Mouse (Mus musculus) embryonic facial prominence, embryonic 10.5 days (tissue): ENCODE results near the gene Sppl2a. TPM values are rescaled to one million over a fixed set of nuclear protein-coding genes. Genes with fewer than 3 reads are reported as not detected.
"Not testable (repeated sequence)": the region's sequence is repeated elsewhere in the genome, so short reads cannot be mapped to it uniquely, and the experiment has no call there.

Experiments used
- DNase-seq: peaks from one replicate; pipeline ENCODE4 v3.0.0-alpha.2; 2017; ENCODE audit warnings: low spot score
- H3K27ac ChIP-seq: fragments of 300-500 bp; sonication (generic); replicated peaks from 2 replicates; pipeline ENCODE4 v1.5.1; 2016; ENCODE audit warnings: mild to moderate bottlenecking
- H3K27me3 ChIP-seq: fragments of 300-500 bp; sonication (generic); replicated peaks from 2 replicates; pipeline ENCODE4 v1.6.1; 2016; ENCODE audit warnings: low read depth, mild to moderate bottlenecking; ENCODE audit not compliant: poor library complexity, severe bottlenecking
- H3K36me3 ChIP-seq: fragments of 300-500 bp; sonication (generic); replicated peaks from 2 replicates; pipeline ENCODE4 v1.6.1; 2016; ENCODE audit warnings: mild to moderate bottlenecking, moderate library complexity
- H3K4me1 ChIP-seq: fragments of 300-500 bp; sonication (generic); 2 replicates; pipeline ENCODE4 v1.6.1; 2016
- H3K4me3 ChIP-seq: fragments of 300-500 bp; sonication (generic); 2 replicates; pipeline ENCODE4 v1.5.1; 2016; ENCODE audit warnings: mild to moderate bottlenecking, moderate library complexity
- H3K9me3 ChIP-seq: fragments of 300-500 bp; sonication (generic); 2 replicates; pipeline ENCODE4 v1.6.1; 2016; ENCODE audit warnings: mild to moderate bottlenecking
- WGBS: fragments of 180-500 bp; shearing (Covaris S2); methylation state at CpG from one replicate; pipeline ENCODE4 v1.1.7; 2016; 5-methylcytosine and 5-hydroxymethylcytosine counted together
- polyA plus RNA-seq: library from polyadenylated mRNA; unstranded; fragments of >200 nt; fragmentation: Nextera tagmentation; extraction: Ambion mirVana; gene quantifications from 2 replicates; pipeline ENCODE4 v1.2.1, GENCODE M21; 2016

Gene Sppl2a
- polyA plus RNA-seq = 28.5 and 28.7 TPM in 2 replicates

DNA sequence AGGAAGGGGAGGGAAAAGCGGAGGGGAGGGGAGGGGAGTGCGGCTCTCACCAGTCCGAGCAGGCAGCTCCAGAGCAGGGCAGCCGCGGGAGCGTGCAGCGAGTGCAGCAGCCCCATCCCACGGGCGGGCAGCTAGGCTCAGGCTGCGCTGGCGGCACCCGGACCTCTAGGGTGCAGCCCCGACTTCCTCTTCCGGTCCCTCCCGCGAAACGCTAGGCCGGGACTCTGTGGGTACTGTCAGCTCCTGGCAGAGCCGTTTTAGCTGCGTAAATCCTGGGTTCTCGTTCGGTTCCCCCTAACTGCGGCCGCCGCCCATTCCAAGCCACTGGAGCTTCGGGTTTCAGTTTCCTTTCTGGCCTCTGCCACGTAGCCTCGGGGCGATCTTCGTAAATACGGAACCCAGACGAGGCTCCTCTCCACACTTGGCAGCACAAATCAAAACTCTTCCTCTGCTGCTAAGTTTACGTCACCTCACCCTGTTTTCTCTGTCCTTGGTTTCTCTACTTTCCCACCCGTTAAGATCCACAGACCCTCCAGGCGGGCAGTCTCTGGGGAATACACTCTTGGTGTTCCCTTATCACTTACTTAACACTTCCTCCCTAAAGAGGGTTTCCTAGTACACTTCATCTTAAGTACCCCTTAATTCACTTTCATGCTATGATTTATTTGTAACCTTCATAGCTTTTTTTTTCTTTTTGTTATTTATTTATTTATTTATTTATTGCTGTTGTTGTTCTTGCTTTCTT lies at the start of gene Sppl2a:
Gene Sppl2a, minus strand, starts transcription at position 339 of the 745 bp plus-strand sequence.
- H3K27ac ChIP-seq = peak within 1 kb of the TSS; percentile 91
- H3K4me3 ChIP-seq = peak within 1 kb of the TSS; percentile 63
- H3K27me3 ChIP-seq = no peaks in the 10 kb centered on the region
- H3K9me3 ChIP-seq = no peaks in the 10 kb centered on the region
- under 1% methylated on average over 35 of the region's 35 CpGs for WGBS
- peaks cover 17% of the 10 kb centered on the region for H3K4me1 ChIP-seq
- peak; percentile 95 for DNase-seq
- H3K36me3 ChIP-seq = no peaks in the 10 kb centered on the region

DNA sequence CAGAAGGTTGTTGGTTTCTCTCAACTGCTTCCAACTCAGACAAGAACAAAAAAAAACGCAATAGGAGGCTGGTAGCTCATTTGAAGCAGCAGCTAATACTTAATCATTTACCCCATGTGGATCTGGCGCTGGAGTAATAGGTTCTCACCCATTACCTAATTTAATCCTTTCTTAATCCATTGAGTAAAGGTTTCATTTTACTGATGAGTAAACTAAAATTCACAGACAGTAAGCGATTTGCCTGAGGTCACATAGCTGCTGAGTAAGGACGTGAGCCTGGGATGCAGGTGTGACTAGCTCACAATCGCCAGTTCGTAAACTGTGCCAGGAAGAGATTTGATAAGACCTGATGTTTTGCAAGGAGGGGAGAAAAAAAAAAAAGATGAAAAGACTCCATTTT lies 44.4 kb upstream of the Sppl2a start:
- H3K27ac ChIP-seq = no peak overlapping the region
- H3K4me1 ChIP-seq = peaks cover 1% of the 10 kb centered on the region; the same call in 1 of the 2 replicates
- no peak for DNase-seq
- WGBS = 77% methylated on average over 6 of the region's 6 CpGs
- no peaks in the 10 kb centered on the region for H3K27me3 ChIP-seq
- no peaks in the 10 kb centered on the region for H3K9me3 ChIP-seq
- H3K4me3 ChIP-seq = no peak overlapping the region
- H3K36me3 ChIP-seq = no peaks in the 10 kb centered on the region

DNA sequence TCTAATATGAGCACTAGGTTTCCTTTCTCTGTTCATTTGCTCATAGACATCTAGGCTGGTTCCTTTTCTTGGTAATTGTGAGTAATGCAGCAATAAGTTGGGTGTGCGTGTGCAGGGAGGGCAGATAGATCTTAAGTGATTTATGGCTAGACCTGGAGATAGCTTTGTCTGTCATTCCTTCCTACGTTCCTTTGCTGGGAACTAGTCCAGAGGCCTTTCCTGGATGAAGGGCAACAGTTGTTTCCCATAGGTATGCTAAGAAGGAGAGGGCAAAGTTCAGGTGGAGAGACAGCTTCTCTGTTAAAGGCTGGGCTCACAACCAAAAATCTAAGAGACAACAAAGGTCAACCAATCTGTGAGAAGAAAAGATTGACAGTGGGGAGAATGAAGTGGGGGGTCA lies 28.7 kb upstream of the Sppl2a start:
- H3K4me1 ChIP-seq = no peaks in the 10 kb centered on the region
- H3K36me3 ChIP-seq = no peaks in the 10 kb centered on the region
- WGBS = 82% methylated on average over 2 of the region's 2 CpGs
- no peaks in the 10 kb centered on the region for H3K27me3 ChIP-seq
- H3K9me3 ChIP-seq = no peaks in the 10 kb centered on the region
- no peak overlapping the region for H3K4me3 ChIP-seq
- H3K27ac ChIP-seq = no peak overlapping the region
- DNase-seq = no peak

DNA sequence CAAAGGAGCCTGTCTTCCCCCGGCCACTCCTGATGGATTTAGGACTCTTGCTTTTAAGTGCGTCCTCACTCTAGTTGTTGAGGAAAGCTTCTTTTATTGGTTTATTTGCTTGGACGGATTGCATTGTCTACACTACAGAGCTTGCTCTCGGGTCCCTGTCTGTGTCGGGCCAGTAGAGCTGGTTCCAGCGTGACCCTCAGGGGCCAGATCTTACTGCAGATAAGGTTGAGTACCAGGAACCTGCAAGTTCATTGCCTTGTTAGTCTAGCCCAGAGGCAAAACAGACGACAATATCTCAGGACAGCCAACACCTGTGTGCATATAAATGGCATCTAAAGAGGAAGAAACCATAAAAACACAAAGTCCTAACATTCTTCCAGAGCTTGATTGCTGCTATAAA lies 22.6 kb upstream of the Sppl2a start:
- no peaks in the 10 kb centered on the region for H3K36me3 ChIP-seq
- WGBS = 72% methylated on average over 7 of the region's 7 CpGs
- no peak overlapping the region for H3K27ac ChIP-seq
- H3K4me1 ChIP-seq = no peaks in the 10 kb centered on the region
- H3K27me3 ChIP-seq = no peaks in the 10 kb centered on the region
- no peaks in the 10 kb centered on the region for H3K9me3 ChIP-seq
- DNase-seq = no peak
- no peak overlapping the region for H3K4me3 ChIP-seq

DNA sequence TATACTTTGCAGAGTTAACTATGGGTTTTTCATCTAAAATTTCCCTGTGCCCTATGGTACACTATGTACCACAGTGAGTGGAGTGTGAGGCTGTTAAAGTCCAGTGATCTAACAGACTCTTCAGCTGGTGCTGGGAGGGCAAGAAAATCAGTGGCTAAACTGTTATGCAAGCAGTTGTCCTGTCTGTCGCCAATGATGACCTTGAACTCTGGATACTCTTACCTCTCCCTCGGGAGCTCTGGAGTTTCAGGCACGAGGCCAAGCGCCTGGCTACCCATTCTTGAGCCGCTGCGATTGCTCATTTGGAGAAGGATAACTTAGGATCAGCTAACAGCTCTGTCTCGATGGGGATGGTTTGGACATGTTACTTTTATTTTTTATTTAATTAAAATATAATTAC lies 18.1 kb upstream of the Sppl2a start:
- Histone ChIP-seq H3K4me3 (no peak overlapping the region), H3K9me3 (no peaks in the 10 kb centered on the region), H3K36me3 (no peaks in the 10 kb centered on the region), H3K27ac (no peak overlapping the region), H3K27me3 (no peaks in the 10 kb centered on the region), H3K4me1 (no peaks in the 10 kb centered on the region)
- DNase-seq = no peak
- 65% methylated on average over 7 of the region's 7 CpGs for WGBS

DNA sequence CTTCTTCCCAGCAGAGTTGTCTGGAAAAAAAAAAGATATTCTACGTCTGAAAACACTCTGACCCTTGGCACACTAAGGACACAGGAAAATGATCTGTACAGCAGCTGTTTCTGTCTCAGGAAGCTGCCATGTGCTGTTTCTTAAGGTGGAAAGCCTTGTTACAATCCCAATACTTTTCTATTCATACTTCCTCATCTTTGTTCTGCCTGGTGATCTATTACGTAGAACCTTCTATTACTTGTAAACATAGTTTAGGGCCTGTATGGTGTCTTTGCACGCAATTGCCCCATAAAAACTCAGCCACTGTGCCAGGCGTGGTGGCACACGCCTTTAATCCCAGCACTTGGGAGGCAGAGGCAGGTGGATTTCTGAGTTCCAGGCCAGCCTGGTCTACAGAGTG lies 17.4 kb upstream of the Sppl2a start:
- H3K36me3 ChIP-seq = no peaks in the 10 kb centered on the region
- no peak for DNase-seq
- no peaks in the 10 kb centered on the region for H3K4me1 ChIP-seq
- no peak overlapping the region for H3K4me3 ChIP-seq
- H3K27me3 ChIP-seq = no peaks in the 10 kb centered on the region
- 83% methylated on average over 5 of the region's 5 CpGs for WGBS
- no peaks in the 10 kb centered on the region for H3K9me3 ChIP-seq
- no peak overlapping the region for H3K27ac ChIP-seq

DNA sequence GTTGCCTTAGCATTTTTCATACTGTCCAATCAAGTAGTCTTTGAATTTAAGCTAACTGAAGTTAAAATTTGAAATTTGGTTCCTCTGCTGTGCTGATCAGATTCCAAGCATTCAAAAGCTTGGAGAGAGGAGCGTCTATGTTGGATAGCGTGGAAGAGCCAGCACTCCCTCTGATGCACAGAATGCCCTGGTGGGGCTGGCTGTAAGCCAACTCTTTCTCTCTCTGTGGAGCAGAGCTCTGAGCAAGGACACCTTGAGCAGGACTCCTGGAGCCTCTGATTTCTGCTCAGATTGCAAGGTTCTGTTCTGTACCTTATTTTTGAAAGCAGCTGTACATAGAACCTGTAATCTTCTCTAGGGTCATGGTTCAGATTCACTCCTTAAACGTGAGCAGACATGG lies 16.8 kb upstream of the Sppl2a start:
- 70% methylated on average over 3 of the region's 3 CpGs for WGBS
- H3K9me3 ChIP-seq = no peaks in the 10 kb centered on the region
- H3K4me3 ChIP-seq = no peak overlapping the region
- no peaks in the 10 kb centered on the region for H3K36me3 ChIP-seq
- H3K4me1 ChIP-seq = no peaks in the 10 kb centered on the region
- no peak overlapping the region for H3K27ac ChIP-seq
- H3K27me3 ChIP-seq = no peaks in the 10 kb centered on the region
- no peak for DNase-seq

DNA sequence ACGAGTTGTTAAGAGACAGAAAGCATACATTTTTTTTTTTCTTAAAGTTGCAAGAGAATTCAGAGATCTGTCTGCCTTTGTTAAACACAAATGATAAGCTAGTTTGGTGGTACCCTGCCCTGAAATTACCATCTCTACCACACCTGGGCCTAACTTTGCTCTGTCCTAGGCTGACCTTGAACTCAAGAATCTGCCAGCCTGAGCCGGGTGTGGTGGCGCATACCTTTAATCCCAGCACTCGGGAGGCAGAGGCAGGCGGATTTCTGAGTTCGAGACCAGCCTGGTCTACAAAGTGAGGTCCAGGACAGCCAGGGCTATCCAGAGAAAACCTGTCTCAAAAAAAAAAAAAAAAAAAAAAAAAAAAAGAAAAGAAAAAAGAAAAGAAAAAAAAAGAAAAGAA lies 16.3 kb upstream of the Sppl2a start:
- not testable (repeated sequence) for DNase-seq

DNA sequence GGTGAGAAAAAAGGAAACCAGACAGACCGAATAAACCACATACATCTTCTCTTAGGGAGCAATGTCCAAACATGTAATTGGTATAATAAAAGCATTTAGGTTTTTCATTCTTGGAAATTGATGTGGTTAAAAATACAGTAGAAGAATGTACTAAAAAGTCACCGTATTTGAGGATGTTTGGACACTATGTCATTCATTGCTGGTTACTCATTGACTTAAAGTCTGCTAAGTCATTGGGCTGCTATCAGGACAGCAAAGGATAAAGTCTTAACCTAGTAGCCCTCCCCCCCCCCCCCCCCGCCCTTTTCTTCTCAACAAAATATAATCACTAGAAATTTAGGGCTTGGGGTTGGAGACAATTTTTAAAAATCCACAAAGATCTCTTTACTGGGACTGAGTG lies 15.2 kb upstream of the Sppl2a start:
- Histone ChIP-seq H3K4me1 (no peaks in the 10 kb centered on the region), H3K9me3 (no peaks in the 10 kb centered on the region), H3K27ac (no peak overlapping the region), H3K27me3 (no peaks in the 10 kb centered on the region), H3K36me3 (no peaks in the 10 kb centered on the region), H3K4me3 (no peak overlapping the region)
- WGBS = 70% methylated on average over 3 of the region's 3 CpGs
- no peak for DNase-seq

More for the DNA sequence above, 16.3 kb upstream of the Sppl2a start:
- not testable (repeated sequence) for H3K27ac ChIP-seq, H3K4me1 ChIP-seq, H3K36me3 ChIP-seq, H3K9me3 ChIP-seq, H3K27me3 ChIP-seq, H3K4me3 ChIP-seq
- WGBS = 83% methylated on average over 6 of the region's 6 CpGs

DNA sequence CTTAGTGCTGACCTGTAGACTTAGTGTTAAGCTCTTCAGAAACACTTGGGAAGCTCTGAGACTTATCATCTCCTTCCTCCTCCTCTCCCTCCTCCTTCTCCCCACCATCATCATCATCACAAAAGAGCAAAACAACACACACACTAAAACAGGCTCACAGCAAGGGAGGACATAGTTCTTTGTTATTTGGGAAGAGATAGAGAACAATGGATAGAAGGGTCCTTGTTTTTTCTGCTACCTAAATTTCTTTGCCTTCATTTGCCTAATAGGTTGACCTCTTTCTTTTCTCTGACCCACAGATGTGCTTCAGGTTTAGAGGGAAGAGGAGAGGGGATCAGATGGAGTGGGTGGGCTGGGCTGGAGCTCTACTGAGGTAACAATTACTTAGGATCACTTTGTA lies 14.6 kb upstream of the Sppl2a start:
- H3K9me3 ChIP-seq = no peaks in the 10 kb centered on the region
- no peaks in the 10 kb centered on the region for H3K27me3 ChIP-seq
- no peak overlapping the region for H3K27ac ChIP-seq
- no peak for DNase-seq
- H3K36me3 ChIP-seq = no peaks in the 10 kb centered on the region
- H3K4me3 ChIP-seq = no peak overlapping the region
- H3K4me1 ChIP-seq = no peaks in the 10 kb centered on the region

DNA sequence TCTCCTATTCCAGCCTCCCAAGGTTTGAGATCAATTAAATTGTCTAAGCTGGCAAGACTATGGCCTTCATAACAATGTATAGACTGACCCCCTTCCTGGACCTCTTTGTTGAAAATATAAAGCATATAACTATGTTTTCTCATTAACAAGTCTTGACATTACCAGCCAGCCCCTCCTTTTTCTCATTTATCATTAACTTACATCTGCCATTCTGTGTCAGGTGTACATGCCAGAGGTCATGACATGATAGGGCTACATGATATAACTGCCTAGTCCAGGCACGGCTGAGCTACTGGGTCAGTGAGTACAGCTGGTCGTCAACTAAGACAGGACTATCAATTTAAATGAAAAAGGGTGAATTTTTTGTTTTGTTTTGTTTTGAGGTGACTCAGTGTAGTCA lies 10.2 kb upstream of the Sppl2a start:
- H3K4me3 ChIP-seq = no peak overlapping the region
- 82% methylated on average over 2 of the region's 2 CpGs for WGBS
- H3K27ac ChIP-seq = no peak overlapping the region
- H3K36me3 ChIP-seq = no peaks in the 10 kb centered on the region
- no peaks in the 10 kb centered on the region for H3K4me1 ChIP-seq
- no peak for DNase-seq
- H3K27me3 ChIP-seq = no peaks in the 10 kb centered on the region
- no peaks in the 10 kb centered on the region for H3K9me3 ChIP-seq

DNA sequence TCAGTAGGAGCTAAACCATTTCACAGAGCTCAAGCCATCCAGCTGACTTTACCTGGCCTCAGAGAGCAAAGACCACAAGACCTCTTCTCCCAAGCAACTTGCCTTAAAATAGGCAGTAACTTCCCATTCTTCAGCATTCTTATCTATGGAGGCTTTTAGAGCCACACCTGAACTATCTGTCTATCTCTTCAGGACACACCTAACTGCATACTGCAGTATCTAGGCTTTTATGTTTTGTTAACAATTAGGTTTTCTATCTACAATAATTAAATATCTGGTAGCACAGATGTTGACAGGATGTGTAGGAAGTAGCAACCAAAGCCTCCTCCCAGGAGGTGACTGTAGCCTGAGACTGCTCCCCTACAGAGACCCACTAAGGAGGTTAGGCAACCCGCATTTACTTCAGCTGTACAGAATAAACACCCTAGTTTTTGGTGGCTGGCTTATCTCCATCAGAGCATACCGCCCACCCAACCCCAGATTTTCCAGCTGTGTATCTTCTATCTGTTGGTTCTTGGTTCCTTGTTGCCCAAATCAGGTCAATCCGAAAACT lies 7.4 kb upstream of the Sppl2a start:
- 77% methylated on average over 3 of the region's 3 CpGs for WGBS
- no peak for DNase-seq
- Histone ChIP-seq H3K36me3 (no peaks in the 10 kb centered on the region), H3K9me3 (no peaks in the 10 kb centered on the region), H3K27ac (no peak overlapping the region), H3K4me1 (no peaks in the 10 kb centered on the region), H3K27me3 (no peaks in the 10 kb centered on the region), H3K4me3 (no peak overlapping the region)

DNA sequence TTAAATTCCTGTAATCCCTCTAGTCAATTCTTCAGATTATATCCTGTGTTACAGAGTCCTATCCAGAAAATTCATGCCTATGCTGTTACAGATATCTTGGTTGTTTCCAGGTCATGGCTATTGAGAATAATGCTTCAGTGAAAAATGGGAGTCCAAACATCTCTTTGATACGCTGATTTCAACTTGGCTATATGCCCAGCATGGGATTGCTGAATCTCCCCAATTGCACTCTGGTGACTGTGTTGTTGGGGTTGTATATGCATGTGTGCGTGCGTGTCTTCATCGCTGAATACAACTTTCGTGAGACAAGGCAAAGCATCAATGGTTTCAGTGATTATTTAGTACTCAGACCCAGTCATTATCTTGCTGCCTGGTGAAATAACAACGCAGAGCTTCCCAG lies 5.0 kb upstream of the Sppl2a start:
- DNase-seq = no peak
- Histone ChIP-seq H3K4me3 (no peak overlapping the region), H3K4me1 (peaks cover 10% of the 10 kb centered on the region), H3K36me3 (no peaks in the 10 kb centered on the region), H3K27me3 (no peaks in the 10 kb centered on the region), H3K9me3 (no peaks in the 10 kb centered on the region), H3K27ac (no peak overlapping the region)
- WGBS = 91% methylated on average over 6 of the region's 6 CpGs
